14 mouse cellular contexts compared by ENCODE assay signal in the genomic region with DNA sequence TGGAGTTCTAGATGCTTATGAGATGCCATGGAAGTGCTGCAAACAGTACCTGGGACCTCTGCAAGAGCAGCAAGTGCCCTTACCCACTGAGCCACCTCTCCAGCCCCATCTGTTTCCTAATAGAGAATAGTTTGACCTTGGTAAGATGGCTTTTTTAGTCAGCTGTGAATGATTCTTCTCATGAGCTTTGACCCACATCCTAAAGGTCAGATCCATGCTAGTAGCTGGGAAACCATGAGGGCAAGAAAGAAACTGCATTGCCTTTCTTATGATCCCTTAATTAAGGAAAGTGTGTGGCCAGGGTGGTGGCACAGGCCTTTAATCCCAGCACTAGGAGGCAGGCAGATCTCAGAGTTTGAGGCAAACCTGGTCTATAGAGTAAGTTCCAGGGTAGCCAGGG.
"Had no signal": no experiment of that assay in that cellular context is flagged by ENCODE, and none has a peak within 500 bp of the region (broad histone marks: within the 10 kb centered on the region; RNA-seq: fewer than 3 reads in every experiment).

No protein-coding gene starts in this region.

- H3K4me2 ChIP-seq: limb, embryonic 13.5 days; neural tube, embryonic 15.5 days had no signal

- H3K4me3 ChIP-seq: limb, embryonic 13.5 days; myocyte; neural tube, embryonic 15.5 days had no signal

- DNase-seq: left cerebral cortex, postnatal 4 days; lung, adult 2 months; lung, postnatal 36 days; midbrain, embryonic 14.5 days; right cerebral cortex, adult 18-20 months; right cerebral cortex, postnatal 25 days; thymus, adult 18-20 months; thymus, postnatal 14 days had no signal

- H3K9ac ChIP-seq: limb, embryonic 13.5 days; liver, embryonic 14.5 days; neural tube, embryonic 15.5 days had no signal

- ATAC-seq: intestine, embryonic 16.5 days; lung, postnatal 0 days had no signal

- H3K27me3 ChIP-seq: limb, embryonic 13.5 days; neural tube, embryonic 15.5 days had no signal

- H3K36me3 ChIP-seq: limb, embryonic 13.5 days; neural tube, embryonic 15.5 days had no signal

- H3K9me3 ChIP-seq: limb, embryonic 13.5 days; neural tube, embryonic 15.5 days had no signal

- H3K27ac ChIP-seq: limb, embryonic 13.5 days; liver, embryonic 14.5 days; neural tube, embryonic 15.5 days had no signal
